Mouse (Mus musculus) hindbrain, embryonic 12.5 days (tissue): ENCODE measurements around the gene Cd96. TPM values are rescaled to one million over a fixed set of nuclear protein-coding genes. Genes with fewer than 3 reads are reported as not detected.
"Not testable (repeated sequence)": the region's sequence is repeated elsewhere in the genome, so short reads cannot be mapped to it uniquely, and the experiment has no call there.

ENCODE experiments used
- ATAC-seq: fragments of 200-750 bp; cut with Nextera tagmentation; 2 replicates; pipeline ENCODE4 v1.8.0; 2017; ENCODE audit warnings: moderate TSS enrichment; ENCODE audit not compliant: low FRiP score
- H3K27ac ChIP-seq: fragments of 300-500 bp; sonication (generic); 2 replicates; pipeline ENCODE4 v1.5.1; 2016; ENCODE audit warnings: mild to moderate bottlenecking
- H3K27me3 ChIP-seq: fragments of 300-500 bp; sonication (generic); 2 replicates; pipeline ENCODE4 v1.6.1; 2016; ENCODE audit warnings: mild to moderate bottlenecking
- H3K36me3 ChIP-seq: fragments of 300-500 bp; sonication (generic); 2 replicates; pipeline ENCODE4 v1.6.1; 2016; ENCODE audit warnings: mild to moderate bottlenecking
- H3K4me1 ChIP-seq: fragments of 300-500 bp; sonication (generic); 2 replicates; pipeline ENCODE4 v1.6.1; 2016
- H3K4me2 ChIP-seq: fragments of 300-500 bp; sonication (generic); replicated peaks from 2 replicates; pipeline ENCODE4 v1.6.1; 2016; ENCODE audit warnings: mild to moderate bottlenecking
- H3K4me3 ChIP-seq: fragments of 300-500 bp; sonication (generic); 2 replicates; pipeline ENCODE4 v1.5.1; 2016; ENCODE audit warnings: mild to moderate bottlenecking
- H3K9ac ChIP-seq: fragments of 300-500 bp; sonication (generic); 2 replicates; pipeline ENCODE4 v1.6.1; 2016; ENCODE audit warnings: mild to moderate bottlenecking, moderate library complexity
- H3K9me3 ChIP-seq: fragments of 300-500 bp; sonication (generic); replicated peaks from 2 replicates; pipeline ENCODE4 v1.6.1; 2016; ENCODE audit warnings: mild to moderate bottlenecking
- WGBS: fragments of 180-500 bp; shearing (Covaris S2); methylation state at CpG from one replicate; pipeline ENCODE4 v1.1.7; 2016; 5-methylcytosine and 5-hydroxymethylcytosine counted together
- polyA plus RNA-seq: library from polyadenylated mRNA; unstranded; fragments of >200 nt; fragmentation: Nextera tagmentation; extraction: Ambion mirVana; gene quantifications from 2 replicates; pipeline ENCODE4 v1.2.1, GENCODE M21; 2016

Gene Cd96
- polyA plus RNA-seq, result not detected in 2 replicates

- Histone ChIP-seq H3K4me2 (no peak within 1 kb of the TSS), H3K9me3 (no peaks in the 10 kb centered on the region), H3K27ac (no peak within 1 kb of the TSS), H3K36me3 (no peaks in the 10 kb centered on the region), H3K4me1 (no peaks in the 10 kb centered on the region), H3K9ac (no peak within 1 kb of the TSS), H3K4me3 (no peak within 1 kb of the TSS), H3K27me3 (no peaks in the 10 kb centered on the region)
- ATAC-seq, result no peak
- WGBS, result 84% methylated on average over 10 of the region's 10 CpGs
These were observed at the start of gene Cd96 for GRCm38 (mm10) chr16:46120020-46120419. TSS of gene Cd96 (minus strand) at chr16:46120251.

GRCm38 (mm10) chr16:46166971-46167370 is 46.9 kb upstream of the Cd96 start:
- H3K27ac ChIP-seq, result no peak overlapping the region
- H3K4me2 ChIP-seq, result no peak overlapping the region
- H3K27me3 ChIP-seq, result no peaks in the 10 kb centered on the region
- H3K36me3 ChIP-seq, result no peaks in the 10 kb centered on the region
- H3K9ac ChIP-seq, result no peak overlapping the region
- no peak overlapping the region for H3K4me3 ChIP-seq
- H3K4me1 ChIP-seq, result no peaks in the 10 kb centered on the region
- 84% methylated on average over 3 of the region's 3 CpGs for WGBS
- ATAC-seq, result no peak
- no peaks in the 10 kb centered on the region for H3K9me3 ChIP-seq

DNA sequence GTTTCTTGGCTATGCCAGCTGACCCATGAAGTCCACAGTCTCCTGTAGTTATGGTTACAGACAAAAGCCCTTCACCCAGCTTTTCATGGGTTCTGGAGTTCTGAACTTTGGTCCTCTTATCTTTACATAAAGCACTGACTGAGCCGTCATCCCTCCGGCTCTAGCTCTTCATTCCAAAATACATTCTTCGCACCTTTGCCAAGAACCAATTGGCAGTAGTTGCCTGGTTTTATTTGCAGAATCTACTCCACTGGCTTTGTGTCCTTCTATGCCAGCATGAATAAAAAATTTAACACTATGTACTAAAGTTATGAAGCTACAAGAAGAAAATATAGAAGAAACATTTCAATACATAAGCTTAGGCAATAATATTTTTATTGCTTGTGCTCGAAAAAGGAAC is 45.3 kb upstream of the Cd96 start:
- Histone ChIP-seq H3K9ac (no peak overlapping the region), H3K27me3 (no peaks in the 10 kb centered on the region), H3K9me3 (no peaks in the 10 kb centered on the region), H3K4me2 (no peak overlapping the region), H3K27ac (no peak overlapping the region), H3K36me3 (no peaks in the 10 kb centered on the region), H3K4me1 (no peaks in the 10 kb centered on the region), H3K4me3 (no peak overlapping the region)
- no peak for ATAC-seq
- 86% methylated on average over 4 of the region's 4 CpGs for WGBS

- H3K4me1 ChIP-seq, H3K4me2 ChIP-seq, H3K36me3 ChIP-seq, H3K27me3 ChIP-seq, H3K4me3 ChIP-seq, H3K27ac ChIP-seq, ATAC-seq, H3K9ac ChIP-seq, H3K9me3 ChIP-seq: not testable (repeated sequence)
- 97% methylated on average over 11 of the region's 16 CpGs for WGBS
These were observed 34.8 kb upstream of the Cd96 start, which contains the start of gene Gm4737 for GRCm38 (mm10) chr16:46154832-46155231. TSS of gene Gm4737 (minus strand) at chr16:46155077.

- no peak overlapping the region for H3K4me3 ChIP-seq
- H3K9me3 ChIP-seq, result no peaks in the 10 kb centered on the region
- no peak overlapping the region for H3K4me2 ChIP-seq
- H3K4me1 ChIP-seq, result no peaks in the 10 kb centered on the region
- no peak overlapping the region for H3K9ac ChIP-seq
- no peak overlapping the region for H3K27ac ChIP-seq
- ATAC-seq, result no peak
- H3K36me3 ChIP-seq, result no peaks in the 10 kb centered on the region
- no peaks in the 10 kb centered on the region for H3K27me3 ChIP-seq
These were observed 31.1 kb upstream of the Cd96 start for GRCm38 (mm10) chr16:46151141-46151540.

GRCm38 (mm10) chr16:46148661-46149341 is 28.8 kb upstream of the Cd96 start:
- ATAC-seq, result no peak
- H3K27ac ChIP-seq, result no peak overlapping the region
- 69% methylated on average over 3 of the region's 3 CpGs for WGBS
- H3K4me3 ChIP-seq, result no peak overlapping the region
- no peaks in the 10 kb centered on the region for H3K9me3 ChIP-seq
- H3K4me2 ChIP-seq, result no peak overlapping the region
- H3K9ac ChIP-seq, result no peak overlapping the region
- no peaks in the 10 kb centered on the region for H3K36me3 ChIP-seq
- no peaks in the 10 kb centered on the region for H3K4me1 ChIP-seq
- no peaks in the 10 kb centered on the region for H3K27me3 ChIP-seq

GRCm38 (mm10) chr16:46146962-46147361 is 26.9 kb upstream of the Cd96 start:
- Histone ChIP-seq H3K9ac (no peak overlapping the region), H3K4me2 (no peak overlapping the region), H3K4me1 (no peaks in the 10 kb centered on the region), H3K27ac (no peak overlapping the region), H3K4me3 (no peak overlapping the region), H3K9me3 (no peaks in the 10 kb centered on the region), H3K36me3 (no peaks in the 10 kb centered on the region), H3K27me3 (no peaks in the 10 kb centered on the region)
- ATAC-seq, result no peak
- 59% methylated on average over 3 of the region's 3 CpGs for WGBS

- no peak overlapping the region for H3K4me2 ChIP-seq
- no peak overlapping the region for H3K27ac ChIP-seq
- H3K4me3 ChIP-seq, result no peak overlapping the region
- no peak for ATAC-seq
- no peaks in the 10 kb centered on the region for H3K4me1 ChIP-seq
- no peaks in the 10 kb centered on the region for H3K27me3 ChIP-seq
- no peak overlapping the region for H3K9ac ChIP-seq
- H3K36me3 ChIP-seq, result no peaks in the 10 kb centered on the region
- H3K9me3 ChIP-seq, result no peaks in the 10 kb centered on the region
These were observed 2.2 kb upstream of the Cd96 start for GRCm38 (mm10) chr16:46122238-46122637.

GRCm38 (mm10) chr16:46121420-46121819 is 1.4 kb upstream of the Cd96 start:
- WGBS, result 48% methylated on average over 2 of the region's 2 CpGs
- Histone ChIP-seq H3K27me3 (no peaks in the 10 kb centered on the region), H3K9ac (no peak overlapping the region), H3K4me1 (no peaks in the 10 kb centered on the region), H3K27ac (no peak overlapping the region), H3K4me2 (no peak overlapping the region), H3K4me3 (no peak overlapping the region), H3K9me3 (no peaks in the 10 kb centered on the region), H3K36me3 (no peaks in the 10 kb centered on the region)
- ATAC-seq, result no peak

- no peaks in the 10 kb centered on the region for H3K9me3 ChIP-seq
- no peaks in the 10 kb centered on the region for H3K36me3 ChIP-seq
- no peak overlapping the region for H3K4me2 ChIP-seq
- no peak overlapping the region for H3K4me3 ChIP-seq
- WGBS, result 66% methylated on average over 3 of the region's 3 CpGs
- H3K27me3 ChIP-seq, result no peaks in the 10 kb centered on the region
- H3K27ac ChIP-seq, result no peak overlapping the region
- H3K4me1 ChIP-seq, result no peaks in the 10 kb centered on the region
- ATAC-seq, result no peak
- no peak overlapping the region for H3K9ac ChIP-seq
These were observed 556 bp upstream of the Cd96 start for GRCm38 (mm10) chr16:46120607-46121006.

DNA sequence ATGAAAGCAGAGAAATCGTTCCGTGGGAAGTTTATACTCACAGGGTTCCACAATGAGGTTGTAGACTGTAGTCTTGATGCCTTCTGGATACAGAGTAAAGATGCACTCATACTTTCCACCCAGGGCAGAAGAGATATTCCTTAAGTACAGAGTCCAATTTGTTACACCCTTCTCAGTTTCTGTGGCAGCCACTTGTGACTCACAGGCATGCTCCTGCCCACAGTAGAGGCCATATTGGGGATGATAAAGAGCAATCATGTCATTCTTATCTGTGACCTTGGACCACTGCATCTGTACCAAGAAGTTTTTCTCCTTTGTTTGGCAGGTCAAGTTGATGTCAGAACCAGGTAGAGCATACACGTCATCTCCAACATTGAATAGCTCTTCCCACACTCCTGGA is 2.4 kb downstream of the Cd96 start:
- no peaks in the 10 kb centered on the region for H3K27me3 ChIP-seq
- H3K4me3 ChIP-seq, result no peak overlapping the region
- H3K9me3 ChIP-seq, result no peaks in the 10 kb centered on the region
- WGBS, result 91% methylated on average over 3 of the region's 3 CpGs
- no peak overlapping the region for H3K27ac ChIP-seq
- H3K36me3 ChIP-seq, result no peaks in the 10 kb centered on the region
- H3K4me2 ChIP-seq, result no peak overlapping the region
- H3K9ac ChIP-seq, result no peak overlapping the region
- no peaks in the 10 kb centered on the region for H3K4me1 ChIP-seq
- ATAC-seq, result no peak

DNA sequence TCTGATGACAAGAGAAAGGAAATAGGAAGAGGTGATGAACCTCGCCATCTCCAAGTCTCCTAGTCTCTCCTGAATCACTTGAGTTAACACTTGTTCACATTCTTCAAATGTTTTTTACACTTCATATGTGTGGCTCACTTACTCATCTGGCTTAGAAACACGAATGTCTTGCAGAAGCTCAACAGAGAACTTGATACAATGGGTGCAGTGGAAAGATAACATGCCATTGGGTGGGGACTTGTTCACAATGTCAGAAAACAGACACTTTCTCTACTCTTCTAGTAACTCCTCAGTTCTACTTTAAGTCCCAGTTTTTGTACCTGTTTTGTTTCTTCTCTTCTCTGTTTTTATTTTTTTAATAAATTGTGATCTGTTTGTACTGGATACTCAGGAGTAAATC is 5.3 kb downstream of the Cd96 start:
- no peak overlapping the region for H3K4me3 ChIP-seq
- 74% methylated on average over 2 of the region's 2 CpGs for WGBS
- no peaks in the 10 kb centered on the region for H3K36me3 ChIP-seq
- no peak for ATAC-seq
- no peaks in the 10 kb centered on the region for H3K27me3 ChIP-seq
- no peak overlapping the region for H3K27ac ChIP-seq
- H3K4me2 ChIP-seq, result no peak overlapping the region
- H3K9ac ChIP-seq, result no peak overlapping the region
- H3K4me1 ChIP-seq, result no peaks in the 10 kb centered on the region
- H3K9me3 ChIP-seq, result no peaks in the 10 kb centered on the region

DNA sequence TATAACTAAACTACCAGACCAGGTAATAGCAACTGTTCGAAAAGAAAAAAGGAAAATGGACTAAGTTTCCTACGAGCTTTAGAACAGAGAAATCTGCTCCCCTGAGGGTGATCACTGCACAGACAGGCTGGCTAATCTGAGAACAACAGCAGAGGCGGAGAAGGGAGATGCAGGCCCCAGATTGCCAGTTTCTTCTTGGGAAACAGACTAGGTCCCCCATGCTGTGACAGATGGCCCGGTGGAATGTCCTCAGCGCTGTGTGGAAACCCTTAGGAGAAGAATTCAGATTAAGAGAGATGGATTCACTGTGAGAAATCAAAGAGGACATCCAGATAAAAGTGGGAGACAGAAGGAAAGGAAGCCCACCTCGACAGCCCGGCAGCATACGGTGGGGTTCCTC is 10.5 kb downstream of the Cd96 start:
- 50% methylated on average over 8 of the region's 8 CpGs for WGBS
- H3K4me2 ChIP-seq, result no peak overlapping the region
- H3K27ac ChIP-seq, result no peak overlapping the region
- no peaks in the 10 kb centered on the region for H3K27me3 ChIP-seq
- no peak overlapping the region for H3K4me3 ChIP-seq
- H3K9me3 ChIP-seq, result no peaks in the 10 kb centered on the region
- H3K36me3 ChIP-seq, result no peaks in the 10 kb centered on the region
- H3K9ac ChIP-seq, result no peak overlapping the region
- no peak for ATAC-seq
- H3K4me1 ChIP-seq, result no peaks in the 10 kb centered on the region
